Mouse (Mus musculus) bone marrow, adult 2 months (tissue): ENCODE measurements around the gene Sema3c. TPM values are rescaled to one million over a fixed set of nuclear protein-coding genes. Genes with fewer than 3 reads are reported as not detected.

Experiments
- H3K27ac ChIP-seq: fragments of 200-500 bp; 2 replicates; pipeline ENCODE4 v1.5.1; 2012; ENCODE audit warnings: low read depth, mild to moderate bottlenecking, control low read depth, inconsistent platforms, low read length; ENCODE audit not compliant: control insufficient read depth, poor library complexity, insufficient read depth
- H3K4me1 ChIP-seq: fragments of 200-500 bp; 2 replicates; pipeline ENCODE4 v1.6.1; 2011; ENCODE audit warnings: low read length; ENCODE audit not compliant: control insufficient read depth, insufficient read depth
- H3K4me3 ChIP-seq: fragments of 200-500 bp; replicated peaks from 2 replicates; pipeline ENCODE3; 2011; ENCODE audit warnings: mild to moderate bottlenecking, low read depth, low read length, control low read depth; ENCODE audit not compliant: control insufficient read depth
- CTCF ChIP-seq: fragments of 200-500 bp; IDR thresholded peaks from 2 replicates; pipeline ENCODE4 v1.5.1; 2011; ENCODE audit warnings: low read length, control low read depth; ENCODE audit not compliant: control insufficient read depth, insufficient read depth
- POLR2A ChIP-seq: fragments of 200-500 bp; IDR thresholded peaks from 2 replicates; pipeline ENCODE4 v1.6.1; 2011; ENCODE audit warnings: low read depth, mild to moderate bottlenecking, control low read depth, low read length, borderline replicate concordance; ENCODE audit not compliant: control insufficient read depth
- WGBS: fragments of 180-500 bp; shearing (Covaris S2); methylation state at CpG from one replicate; pipeline ENCODE4 v1.1.7; 2018; 5-methylcytosine and 5-hydroxymethylcytosine counted together
- polyA plus RNA-seq: library from polyadenylated mRNA; stranded (reverse); fragments of >200 nt; gene quantifications from 2 replicates; pipeline ENCODE4 v1.2.4, GENCODE M21; 2011; ENCODE audit warnings: low replicate concordance; ENCODE audit not compliant: missing spikeins, insufficient read depth, insufficient read length

The Sema3c gene
- polyA plus RNA-seq, 1 experiment = 2.6 TPM

- Histone ChIP-seq H3K4me1 (no peaks in the 10 kb centered on the region), H3K27ac (no peak overlapping the region), H3K4me3 (no peak overlapping the region)
- TF ChIP-seq POLR2A (no peak), CTCF (no peak)
- WGBS = 69% methylated on average over 2 of the region's 2 CpGs
These were observed 196.2 kb downstream of the Sema3c start for GRCm38 (mm10) chr5:17770328-17770727.

DNA sequence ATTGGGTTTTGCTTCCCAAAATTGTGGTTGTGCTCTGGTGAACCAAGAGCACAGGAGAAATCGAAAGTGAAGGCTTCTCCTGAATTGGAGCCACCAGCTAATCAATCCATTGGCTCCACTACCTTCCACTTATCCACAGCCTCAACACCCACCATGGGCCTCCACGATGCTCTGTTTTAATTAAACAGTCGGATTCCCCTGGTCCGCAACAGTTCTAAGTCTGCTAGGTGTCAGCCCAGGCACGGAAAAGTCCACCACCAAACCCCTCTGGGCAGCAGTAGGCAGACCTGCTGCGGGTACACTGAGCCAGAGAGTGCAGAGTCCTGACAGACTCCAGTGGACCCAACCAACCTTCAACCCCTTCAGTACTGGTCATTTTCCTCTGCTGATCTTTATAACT lies 202.5 kb downstream of the Sema3c start:
- TF ChIP-seq POLR2A (no peak), CTCF (no peak)
- Histone ChIP-seq H3K4me1 (no peaks in the 10 kb centered on the region), H3K27ac (no peak overlapping the region), H3K4me3 (no peak overlapping the region)
- WGBS = 82% methylated on average over 6 of the region's 6 CpGs

Other genes with a start within 250 kb of the Sema3c start
- gene Speer4f2, start 201.1 kb upstream of the Sema3c start, polyA plus RNA-seq = not detected in 2 replicates
- not detected in 2 replicates for gene Speer4f1, start 98.2 kb upstream of the Sema3c start, polyA plus RNA-seq